Mouse (Mus musculus): ENCODE data around the gene Habp2. TPM values are rescaled to one million over a fixed set of nuclear protein-coding genes. Genes with fewer than 3 reads are reported as not detected.

Gene Habp2
- polyA plus RNA-seq, 1 experiment from 2014 or later, result 0.14 TPM

DNA sequence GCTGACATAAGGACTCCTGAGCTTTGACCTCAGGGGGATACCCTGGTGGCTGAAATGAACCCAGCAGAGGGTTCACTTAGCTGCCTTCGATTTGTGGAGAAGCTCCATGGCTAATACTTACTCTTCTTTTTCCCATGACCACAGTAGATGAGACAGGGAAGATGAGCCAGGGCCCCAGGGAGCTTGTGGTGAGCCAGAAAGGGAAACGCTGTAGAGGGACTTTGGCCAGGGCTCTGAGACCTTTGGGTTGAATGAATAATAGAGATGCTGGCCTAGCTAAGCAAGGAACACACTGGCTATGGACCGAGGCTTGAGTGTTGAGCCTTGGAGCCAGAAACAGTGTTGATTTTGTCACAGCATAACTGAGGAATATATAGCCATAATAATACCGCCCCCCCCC, 1.5 kb downstream of the Habp2 start:
- Histone ChIP-seq H3K27ac (ENCODE audit: low read length) (no peak overlapping the region), H3K4me1 (ENCODE audit: control insufficient read depth, insufficient read depth, low read length) (peaks cover 7% of the 10 kb centered on the region; the same call in 1 of the 2 replicates), H3K4me3 (ENCODE audit: low read depth, low read length) (no peak overlapping the region), H3K4me2 (ENCODE audit: low read length) (no peak overlapping the region), H3K27me3 (ENCODE audit: control insufficient read depth, insufficient read depth, low read depth, low read length) (no peaks in the 10 kb centered on the region), H3K9ac (ENCODE audit: low read depth, low read length) (no peak overlapping the region), H3K9me3 (replicated peaks; ENCODE audit: control insufficient read depth, low read length, poor library complexity, severe bottlenecking) (no peaks in the 10 kb centered on the region), H3K36me3 (ENCODE audit: control insufficient read depth, insufficient read depth, low read length) (no peaks in the 10 kb centered on the region)
- no peak for ATAC-seq
- 73% methylated on average over 4 of the region's 4 CpGs for WGBS

- WGBS, result 88% methylated on average over 8 of the region's 8 CpGs
Measured at GRCm38 (mm10) chr19:56289642-56290041, 2.7 kb downstream of the Habp2 start.

DNA sequence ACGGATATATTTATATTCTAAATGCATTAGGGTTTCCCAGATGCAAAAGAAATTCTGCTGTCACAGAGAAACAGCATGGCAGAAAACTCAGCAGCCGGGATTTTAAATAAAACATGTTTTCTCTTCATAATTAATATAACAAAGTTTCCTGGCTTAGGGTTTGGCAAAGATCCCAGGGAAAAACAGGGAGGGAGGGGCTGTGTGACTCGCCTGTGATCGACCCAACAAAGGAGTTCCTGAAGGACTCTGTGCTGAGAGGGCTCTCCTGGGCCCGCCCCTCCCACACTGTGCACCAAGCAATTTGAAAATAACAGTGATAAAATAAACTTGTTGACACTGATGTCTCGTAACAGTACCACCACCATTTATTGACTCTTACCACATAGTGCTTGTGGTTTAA, 5.0 kb downstream of the Habp2 start:
- 0 out of 2 replicates have a peak, but pooled peaks have one; percentile 28 for ATAC-seq
- Histone ChIP-seq H3K27ac (ENCODE audit: low read length) (no peak overlapping the region; the same call in 1 of the 2 replicates), H3K4me2 (ENCODE audit: low read length) (no peak overlapping the region), H3K27me3 (ENCODE audit: control insufficient read depth, insufficient read depth, low read depth, low read length) (no peaks in the 10 kb centered on the region), H3K9me3 (replicated peaks; ENCODE audit: control insufficient read depth, low read length, poor library complexity, severe bottlenecking) (no peaks in the 10 kb centered on the region), H3K4me1 (ENCODE audit: control insufficient read depth, insufficient read depth, low read length) (peaks cover 14% of the 10 kb centered on the region; the same call in 1 of the 2 replicates), H3K9ac (ENCODE audit: low read depth, low read length) (no peak overlapping the region), H3K4me3 (ENCODE audit: low read depth, low read length) (no peak overlapping the region), H3K36me3 (ENCODE audit: control insufficient read depth, insufficient read depth, low read length) (no peaks in the 10 kb centered on the region)
- WGBS, result 53% methylated on average over 6 of the region's 6 CpGs

More at GRCm38 (mm10) chr19:56289642-56290041, 2.7 kb downstream of the Habp2 start:
- Histone ChIP-seq H3K4me1 (ENCODE audit: control insufficient read depth, insufficient read depth, low read length) (peaks cover 10% of the 10 kb centered on the region; the same call in 1 of the 2 replicates), H3K27me3 (ENCODE audit: control insufficient read depth, insufficient read depth, low read depth, low read length) (no peaks in the 10 kb centered on the region), H3K4me2 (ENCODE audit: low read length) (no peak overlapping the region), H3K36me3 (ENCODE audit: control insufficient read depth, insufficient read depth, low read length) (no peaks in the 10 kb centered on the region), H3K27ac (ENCODE audit: low read length) (no peak overlapping the region), H3K9ac (ENCODE audit: low read depth, low read length) (no peak overlapping the region), H3K4me3 (ENCODE audit: low read depth, low read length) (no peak overlapping the region), H3K9me3 (replicated peaks; ENCODE audit: control insufficient read depth, low read length, poor library complexity, severe bottlenecking) (no peaks in the 10 kb centered on the region)
- no peak for ATAC-seq

DNA sequence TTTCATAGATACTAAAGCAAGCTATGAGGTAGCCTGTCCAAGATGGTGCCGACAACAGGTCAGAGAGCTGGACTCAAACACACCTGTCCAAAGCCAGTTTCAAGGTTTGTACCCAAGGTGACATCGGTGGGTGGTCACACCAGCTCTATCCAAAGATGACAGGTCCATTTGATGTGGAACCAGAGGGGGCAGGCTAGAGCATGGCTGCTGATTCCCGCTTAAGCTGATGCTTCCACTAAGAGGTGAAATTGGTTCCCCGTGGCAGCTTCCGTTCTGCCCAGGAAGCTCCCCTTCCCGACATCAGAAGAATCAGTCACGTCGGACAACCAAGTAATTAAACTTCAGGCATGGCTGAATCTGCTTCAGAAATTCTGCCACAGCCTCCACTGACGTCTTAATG, 5.4 kb downstream of the Habp2 start:
- Histone ChIP-seq H3K4me2 (ENCODE audit: low read length) (no peak overlapping the region), H3K36me3 (ENCODE audit: control insufficient read depth, insufficient read depth, low read length) (no peaks in the 10 kb centered on the region), H3K4me1 (ENCODE audit: control insufficient read depth, insufficient read depth, low read length) (peaks cover 14% of the 10 kb centered on the region; the same call in 1 of the 2 replicates), H3K4me3 (ENCODE audit: low read depth, low read length) (no peak overlapping the region), H3K27me3 (ENCODE audit: control insufficient read depth, insufficient read depth, low read depth, low read length) (no peaks in the 10 kb centered on the region), H3K9me3 (replicated peaks; ENCODE audit: control insufficient read depth, low read length, poor library complexity, severe bottlenecking) (no peaks in the 10 kb centered on the region), H3K9ac (ENCODE audit: low read depth, low read length) (no peak overlapping the region), H3K27ac (ENCODE audit: low read length) (no peak overlapping the region)
- 54% methylated on average over 9 of the region's 9 CpGs for WGBS
- ATAC-seq, result no peak

DNA sequence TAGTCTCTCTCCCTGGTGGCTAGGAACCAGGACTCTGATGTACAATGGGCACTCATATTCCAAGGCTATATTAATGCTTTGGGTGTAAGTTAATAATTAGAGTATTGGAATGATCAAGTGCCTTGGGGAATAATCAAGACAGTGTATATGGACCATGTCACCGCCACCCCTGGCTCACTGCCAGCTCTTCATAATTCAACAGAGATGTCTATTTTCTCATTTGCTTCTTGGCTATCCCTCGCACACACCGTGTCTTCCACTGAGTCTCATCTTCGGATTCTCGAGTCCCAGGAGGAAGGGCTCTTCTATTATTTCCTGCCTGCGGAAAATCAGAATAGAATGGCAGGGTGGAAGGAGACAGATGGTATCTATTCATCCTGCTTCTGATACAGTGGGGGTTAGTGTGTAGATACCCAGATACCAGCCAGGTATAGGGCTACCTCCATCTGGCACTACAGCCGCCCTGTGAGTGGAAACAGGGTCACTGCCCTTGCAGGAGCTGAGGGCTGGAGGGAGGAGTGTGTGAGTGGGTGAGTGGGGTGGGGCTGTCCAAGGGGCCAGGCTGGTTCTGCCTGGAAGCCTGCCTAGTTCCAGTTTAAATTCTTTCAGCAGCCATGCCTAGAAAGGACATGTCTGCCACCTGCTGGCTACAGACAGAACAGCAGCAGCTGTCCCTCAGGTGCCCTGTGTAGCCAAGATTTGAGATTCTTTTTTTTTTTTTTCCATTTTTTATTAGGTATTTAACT, 7.9 kb downstream of the Habp2 start:
- Histone ChIP-seq H3K27ac (ENCODE audit: low read length) (peak overlapping the region; percentile 31; the same call in 1 of the 2 replicates), H3K4me3 (ENCODE audit: low read depth, low read length) (no peak overlapping the region), H3K4me1 (ENCODE audit: control insufficient read depth, insufficient read depth, low read length) (peaks cover 14% of the 10 kb centered on the region; the same call in 1 of the 2 replicates), H3K27me3 (ENCODE audit: control insufficient read depth, insufficient read depth, low read depth, low read length) (no peaks in the 10 kb centered on the region), H3K9me3 (replicated peaks; ENCODE audit: control insufficient read depth, low read length, poor library complexity, severe bottlenecking) (no peaks in the 10 kb centered on the region), H3K36me3 (ENCODE audit: control insufficient read depth, insufficient read depth, low read length) (no peaks in the 10 kb centered on the region), H3K4me2 (ENCODE audit: low read length) (0 out of 2 replicates have a peak overlapping the region, but pooled peaks have one; percentile 11), H3K9ac (ENCODE audit: low read depth, low read length) (0 out of 2 replicates have a peak overlapping the region, but pooled peaks have one; percentile 0)
- 26% methylated on average over 7 of the region's 7 CpGs for WGBS
- peak; percentile 68 for ATAC-seq

- no peak overlapping the region for H3K4me2 ChIP-seq (ENCODE audit: low read length)
- no peak for ATAC-seq
- H3K27me3 ChIP-seq (ENCODE audit: control insufficient read depth, insufficient read depth, low read depth, low read length), result no peaks in the 10 kb centered on the region
- WGBS, result 65% methylated on average over 9 of the region's 9 CpGs
- H3K4me3 ChIP-seq (ENCODE audit: low read depth, low read length), result no peak overlapping the region
- peaks cover 9% of the 10 kb centered on the region; the same call in 1 of the 2 replicates for H3K4me1 ChIP-seq (ENCODE audit: control insufficient read depth, insufficient read depth, low read length)
- no peaks in the 10 kb centered on the region for H3K36me3 ChIP-seq (ENCODE audit: control insufficient read depth, insufficient read depth, low read length)
- no peak overlapping the region for H3K27ac ChIP-seq (ENCODE audit: low read length)
- no peaks in the 10 kb centered on the region for H3K9me3 ChIP-seq (replicated peaks; ENCODE audit: control insufficient read depth, low read length, poor library complexity, severe bottlenecking)
- H3K9ac ChIP-seq (ENCODE audit: low read depth, low read length), result no peak overlapping the region
Measured at GRCm38 (mm10) chr19:56296668-56297067, 9.7 kb downstream of the Habp2 start.

GRCm38 (mm10) chr19:56297264-56297663, 10.3 kb downstream of the Habp2 start:
- Histone ChIP-seq H3K9me3 (replicated peaks; ENCODE audit: control insufficient read depth, low read length, poor library complexity, severe bottlenecking) (no peaks in the 10 kb centered on the region), H3K4me1 (ENCODE audit: control insufficient read depth, insufficient read depth, low read length) (peaks cover 9% of the 10 kb centered on the region; the same call in 1 of the 2 replicates), H3K27me3 (ENCODE audit: control insufficient read depth, insufficient read depth, low read depth, low read length) (no peaks in the 10 kb centered on the region), H3K9ac (ENCODE audit: low read depth, low read length) (no peak overlapping the region), H3K4me2 (ENCODE audit: low read length) (no peak overlapping the region), H3K27ac (ENCODE audit: low read length) (no peak overlapping the region), H3K36me3 (ENCODE audit: control insufficient read depth, insufficient read depth, low read length) (no peaks in the 10 kb centered on the region), H3K4me3 (ENCODE audit: low read depth, low read length) (no peak overlapping the region)
- WGBS, result 65% methylated on average over 3 of the region's 3 CpGs
- ATAC-seq, result no peak

DNA sequence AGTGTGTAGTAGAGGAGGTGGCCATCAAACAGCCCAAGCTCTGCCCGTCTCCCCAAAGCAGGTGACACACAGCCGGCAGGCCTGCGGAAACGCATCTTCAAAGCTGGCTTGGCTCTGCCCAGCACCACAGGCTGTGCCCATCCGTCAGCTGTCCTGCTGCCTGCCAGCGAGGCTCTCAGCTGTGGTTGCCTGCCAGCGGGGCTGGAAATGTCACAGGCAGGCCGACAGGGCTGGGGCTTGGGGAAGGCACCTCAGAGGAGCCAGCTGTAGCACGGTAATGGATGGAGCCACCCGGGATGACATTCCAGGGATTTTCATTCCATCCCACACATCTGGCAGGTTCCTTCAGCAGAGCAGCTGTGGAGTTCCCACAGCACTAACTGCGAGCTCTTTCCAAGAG, 13.9 kb downstream of the Habp2 start:
- peak; percentile 45; the same call in 1 of the 2 replicates for ATAC-seq
- H3K27me3 ChIP-seq (ENCODE audit: control insufficient read depth, insufficient read depth, low read depth, low read length), result no peaks in the 10 kb centered on the region
- no peak overlapping the region for H3K27ac ChIP-seq (ENCODE audit: low read length)
- H3K4me3 ChIP-seq (ENCODE audit: low read depth, low read length), result no peak overlapping the region
- H3K4me2 ChIP-seq (ENCODE audit: low read length), result no peak overlapping the region
- no peaks in the 10 kb centered on the region for H3K36me3 ChIP-seq (ENCODE audit: control insufficient read depth, insufficient read depth, low read length)
- H3K4me1 ChIP-seq (ENCODE audit: control insufficient read depth, insufficient read depth, low read length), result no peaks in the 10 kb centered on the region
- no peaks in the 10 kb centered on the region for H3K9me3 ChIP-seq (replicated peaks; ENCODE audit: control insufficient read depth, low read length, poor library complexity, severe bottlenecking)
- WGBS, result 68% methylated on average over 11 of the region's 11 CpGs
- H3K9ac ChIP-seq (ENCODE audit: low read depth, low read length), result no peak overlapping the region

GRCm38 (mm10) chr19:56316531-56316930, 29.6 kb downstream of the Habp2 start:
- no peaks in the 10 kb centered on the region for H3K9me3 ChIP-seq (replicated peaks; ENCODE audit: control insufficient read depth, low read length, poor library complexity, severe bottlenecking)
- no peak overlapping the region for H3K27ac ChIP-seq (ENCODE audit: low read length)
- ATAC-seq, result no peak
- H3K27me3 ChIP-seq (ENCODE audit: control insufficient read depth, insufficient read depth, low read depth, low read length), result no peaks in the 10 kb centered on the region
- H3K9ac ChIP-seq (ENCODE audit: low read depth, low read length), result no peak overlapping the region
- H3K4me1 ChIP-seq (ENCODE audit: control insufficient read depth, insufficient read depth, low read length), result peaks cover 13% of the 10 kb centered on the region
- no peak overlapping the region for H3K4me3 ChIP-seq (ENCODE audit: low read depth, low read length)
- H3K36me3 ChIP-seq (ENCODE audit: control insufficient read depth, insufficient read depth, low read length), result no peaks in the 10 kb centered on the region
- H3K4me2 ChIP-seq (ENCODE audit: low read length), result no peak overlapping the region
- WGBS, result 81% methylated on average over 3 of the region's 3 CpGs

Data from midbrain, embryonic 16.5 days (tissue).